Mouse (Mus musculus) hindbrain, embryonic 11.5 days (tissue): ENCODE results near the gene Apaf1. TPM values are rescaled to one million over a fixed set of nuclear protein-coding genes. Genes with fewer than 3 reads are reported as not detected.

ENCODE experiments used
- ATAC-seq: fragments of 200-750 bp; cut with Nextera tagmentation; 2 replicates; pipeline ENCODE4 v1.8.0; 2017; ENCODE audit warnings: mild to moderate bottlenecking, moderate TSS enrichment, moderate library complexity; ENCODE audit not compliant: low FRiP score
- DNase-seq: peaks from one replicate; pipeline ENCODE4 v3.0.0-alpha.2; 2015; ENCODE audit warnings: low spot score
- H3K27ac ChIP-seq: fragments of 300-500 bp; sonication (generic); 2 replicates; pipeline ENCODE4 v1.5.1; 2014; ENCODE audit warnings: mild to moderate bottlenecking, low read depth, low read length
- H3K27me3 ChIP-seq: fragments of 300-500 bp; sonication (generic); 2 replicates; pipeline ENCODE4 v1.6.1; 2014; ENCODE audit warnings: mild to moderate bottlenecking, low read length, moderate library complexity, mixed read lengths; ENCODE audit not compliant: control insufficient read depth, insufficient read depth
- H3K36me3 ChIP-seq: fragments of 300-500 bp; sonication (generic); 2 replicates; pipeline ENCODE4 v1.6.1; 2014; ENCODE audit warnings: mild to moderate bottlenecking, low read length, moderate library complexity, mixed read lengths; ENCODE audit not compliant: control insufficient read depth, insufficient read depth
- H3K4me1 ChIP-seq: fragments of 300-500 bp; sonication (generic); replicated peaks from 2 replicates; pipeline ENCODE4 v1.6.1; 2014; ENCODE audit warnings: low read length, mixed read lengths; ENCODE audit not compliant: control insufficient read depth, insufficient read depth
- H3K4me2 ChIP-seq: fragments of 300-500 bp; sonication (generic); replicated peaks from 2 replicates; pipeline ENCODE4 v1.6.1; 2014; ENCODE audit warnings: mild to moderate bottlenecking, low read depth, low read length
- H3K4me3 ChIP-seq: fragments of 300-500 bp; sonication (generic); 2 replicates; pipeline ENCODE4 v1.5.1; 2014; ENCODE audit warnings: low read depth, low read length
- H3K9ac ChIP-seq: fragments of 300-500 bp; sonication (generic); 2 replicates; pipeline ENCODE4 v1.6.1; 2014; ENCODE audit warnings: low read depth, low read length
- H3K9me3 ChIP-seq: fragments of 300-500 bp; sonication (generic); 2 replicates; pipeline ENCODE4 v1.6.1; 2016; ENCODE audit warnings: low read length; ENCODE audit not compliant: control insufficient read depth
- WGBS: fragments of 180-500 bp; shearing (Covaris S2); extraction: QIAGEN DNeasy Blood & Tissue Kit; methylation state at CpG from one replicate; pipeline ENCODE4 v1.1.7; 2014; 5-methylcytosine and 5-hydroxymethylcytosine counted together
- polyA plus RNA-seq: library from polyadenylated mRNA; unstranded; fragments of >200 nt; fragmentation: Nextera tagmentation; extraction: Ambion mirVana; gene quantifications from 2 replicates; pipeline ENCODE4 v1.2.1, GENCODE M21; 2014

Gene Apaf1
- 27.4 and 29.4 TPM in 2 replicates for polyA plus RNA-seq

DNA sequence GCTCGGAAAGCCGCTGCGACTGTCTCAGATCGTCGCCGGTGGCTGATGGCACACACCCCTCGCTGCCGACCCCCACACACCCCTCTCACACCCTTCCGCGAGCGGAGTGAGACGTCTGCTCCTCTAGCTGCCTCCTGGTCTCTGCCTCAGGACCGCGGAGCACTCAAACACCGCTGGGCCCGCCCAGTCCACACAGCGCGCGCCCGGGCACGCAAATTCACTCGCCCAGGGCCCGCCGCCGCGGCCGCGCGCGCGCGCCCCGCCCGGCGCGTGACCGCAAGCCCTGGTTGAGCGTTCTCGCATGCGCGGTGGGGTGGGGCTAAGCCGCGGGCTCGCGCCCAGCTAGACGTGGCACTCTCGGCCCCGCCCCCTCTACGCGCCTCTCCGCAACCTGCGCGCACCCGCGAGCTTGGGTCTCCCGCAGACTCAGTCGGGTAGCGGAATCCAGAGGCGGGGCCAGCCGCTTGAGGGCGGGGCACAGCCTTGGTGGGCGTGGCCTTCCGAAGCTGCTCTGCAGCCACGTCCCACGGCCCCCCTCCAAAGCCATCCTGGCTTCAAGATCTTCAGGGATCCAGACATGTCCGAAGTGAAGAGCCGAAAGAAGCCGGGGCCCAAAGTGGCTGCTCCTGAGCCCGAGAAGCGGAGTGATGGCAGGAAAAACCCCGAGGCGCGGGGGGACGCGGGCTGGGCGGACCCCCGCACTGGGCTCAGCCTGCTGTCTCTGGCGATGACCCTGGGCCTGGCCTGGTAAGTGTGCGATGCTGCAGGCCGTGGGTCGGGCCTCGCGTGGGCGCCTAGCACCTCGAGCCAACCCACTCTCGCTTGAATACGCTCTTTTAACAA is at the start of gene Apaf1, which contains the start of gene Ikbip:
Gene Apaf1, minus strand, starts transcription at position 221 of the 843 bp plus-strand sequence.
Gene Ikbip, plus strand, starts transcription at position 391 of the 843 bp plus-strand sequence.
- no peaks in the 10 kb centered on the region for H3K36me3 ChIP-seq
- DNase-seq = peak; percentile 100
- WGBS = under 1% methylated on average over 80 of the region's 87 CpGs
- H3K9me3 ChIP-seq = no peaks in the 10 kb centered on the region
- H3K27me3 ChIP-seq = no peaks in the 10 kb centered on the region
- peak within 1 kb of the TSS; percentile 87 for H3K9ac ChIP-seq
- peak; percentile 97 for ATAC-seq
- peak within 1 kb of the TSS; percentile 62 for H3K4me2 ChIP-seq
- peak within 1 kb of the TSS; percentile 87 for H3K4me3 ChIP-seq
- peak within 1 kb of the TSS; percentile 83 for H3K27ac ChIP-seq
- H3K4me1 ChIP-seq = no peaks in the 10 kb centered on the region; the same call in 1 of the 2 replicates

DNA sequence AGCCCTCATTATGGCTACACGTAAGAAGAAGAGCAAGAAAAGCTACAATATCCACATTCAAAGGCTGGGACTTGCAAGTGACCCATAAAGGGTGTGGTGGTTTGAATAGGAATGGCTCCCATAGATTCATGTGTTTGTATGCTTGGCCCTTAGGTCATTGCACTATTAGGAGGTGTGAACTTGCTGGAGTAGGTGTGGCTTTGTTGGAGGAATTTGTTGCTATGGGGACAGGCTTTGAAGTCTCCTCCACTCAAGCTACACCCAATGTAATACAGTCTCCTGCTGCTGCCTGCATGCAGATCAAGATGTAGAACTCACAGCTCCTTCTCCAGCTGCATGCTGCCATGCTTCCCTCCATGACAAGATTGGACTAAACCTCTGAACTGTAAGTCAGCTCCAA is 49.0 kb upstream of the Apaf1 start:
- no peak for ATAC-seq
- Histone ChIP-seq H3K4me2 (no peak overlapping the region), H3K36me3 (no peaks in the 10 kb centered on the region), H3K4me3 (no peak overlapping the region), H3K27me3 (no peaks in the 10 kb centered on the region), H3K9me3 (no peaks in the 10 kb centered on the region), H3K9ac (no peak overlapping the region), H3K4me1 (no peaks in the 10 kb centered on the region), H3K27ac (no peak overlapping the region)
- 96% methylated on average over 1 of the region's 1 CpGs for WGBS
- no peak for DNase-seq

DNA sequence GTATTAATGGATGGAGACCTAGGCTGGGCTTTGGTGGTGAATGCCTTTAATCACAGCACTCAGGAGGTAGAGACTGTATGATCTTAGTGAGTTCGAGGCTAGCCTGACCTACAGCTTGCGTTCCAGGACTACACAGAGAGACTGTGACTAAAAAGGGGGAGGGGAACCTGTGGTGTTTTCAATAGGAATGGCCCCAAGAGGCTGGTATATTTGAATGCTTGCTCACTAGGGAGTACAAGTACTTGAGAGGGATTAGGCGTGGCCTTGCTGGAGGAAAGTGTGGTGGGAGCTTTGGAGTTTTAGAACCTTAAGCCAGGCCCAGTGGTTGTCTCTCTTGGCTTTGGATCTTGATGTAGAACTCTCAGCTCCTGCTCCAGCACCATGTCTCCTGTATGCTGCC is 48.2 kb upstream of the Apaf1 start:
- no peak overlapping the region for H3K27ac ChIP-seq
- H3K4me1 ChIP-seq = no peaks in the 10 kb centered on the region
- H3K36me3 ChIP-seq = no peaks in the 10 kb centered on the region
- no peak overlapping the region for H3K9ac ChIP-seq
- H3K9me3 ChIP-seq = no peaks in the 10 kb centered on the region
- 91% methylated on average over 3 of the region's 3 CpGs for WGBS
- DNase-seq (no peak), ATAC-seq (no peak)
- no peaks in the 10 kb centered on the region for H3K27me3 ChIP-seq
- no peak overlapping the region for H3K4me2 ChIP-seq
- H3K4me3 ChIP-seq = no peak overlapping the region

DNA sequence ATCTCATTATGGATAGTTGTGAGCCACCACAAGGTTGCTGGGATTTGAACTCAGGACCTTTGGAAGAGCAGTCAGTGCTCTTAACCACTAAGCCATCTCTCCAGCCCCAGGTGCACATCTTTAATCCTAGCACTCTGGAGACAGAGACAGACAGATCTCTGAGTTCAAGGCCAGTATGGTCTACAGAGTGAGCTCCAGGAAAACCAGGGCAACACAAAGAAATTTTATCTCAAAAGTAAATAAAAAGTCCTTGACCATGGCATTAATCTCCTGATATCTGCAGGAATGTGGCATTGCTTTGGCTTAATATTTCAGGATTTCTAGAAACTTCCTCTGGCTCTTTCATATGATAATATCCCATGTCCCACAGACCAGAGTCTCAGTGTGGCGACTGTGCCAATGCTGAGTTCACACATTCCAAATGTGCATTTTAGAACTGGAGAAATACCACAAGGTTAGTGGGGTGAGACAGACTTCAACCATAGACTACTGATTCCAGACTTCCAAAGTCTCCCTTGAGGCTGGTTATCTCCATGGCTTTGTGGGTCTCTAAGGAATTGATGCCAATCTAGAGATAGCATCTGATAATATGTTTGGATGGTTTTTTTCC is 46.1 kb upstream of the Apaf1 start:
- no peaks in the 10 kb centered on the region for H3K4me1 ChIP-seq
- 82% methylated on average over 1 of the region's 1 CpGs for WGBS

DNA sequence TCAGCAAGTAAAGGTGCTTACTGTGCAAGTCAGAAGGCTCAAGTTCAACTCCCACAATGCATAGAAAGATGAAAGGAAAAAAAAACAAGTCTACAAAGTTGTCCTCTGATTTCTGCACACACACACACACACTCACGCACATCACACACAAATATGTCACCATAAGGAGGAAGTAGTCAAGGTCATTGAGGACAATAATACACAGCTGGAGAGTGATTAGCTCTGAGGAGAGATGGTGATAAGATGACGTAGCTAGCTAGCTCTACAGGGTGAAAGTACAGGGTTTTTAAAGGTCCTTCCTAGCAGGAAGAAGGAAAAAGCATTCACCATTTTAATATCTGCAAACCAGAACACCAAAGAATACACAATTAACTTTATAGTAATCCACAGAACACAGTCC is 44.8 kb upstream of the Apaf1 start:
- no peaks in the 10 kb centered on the region for H3K9me3 ChIP-seq
- WGBS = 85% methylated on average over 2 of the region's 2 CpGs
- H3K36me3 ChIP-seq = no peaks in the 10 kb centered on the region

More for the DNA sequence above, 46.1 kb upstream of the Apaf1 start:
- H3K36me3 ChIP-seq = no peaks in the 10 kb centered on the region
- no peak overlapping the region for H3K4me3 ChIP-seq
- no peak overlapping the region for H3K27ac ChIP-seq
- no peak overlapping the region for H3K9ac ChIP-seq
- H3K27me3 ChIP-seq = no peaks in the 10 kb centered on the region
- H3K9me3 ChIP-seq = no peaks in the 10 kb centered on the region
- ATAC-seq (no peak), DNase-seq (no peak)
- no peak overlapping the region for H3K4me2 ChIP-seq

DNA sequence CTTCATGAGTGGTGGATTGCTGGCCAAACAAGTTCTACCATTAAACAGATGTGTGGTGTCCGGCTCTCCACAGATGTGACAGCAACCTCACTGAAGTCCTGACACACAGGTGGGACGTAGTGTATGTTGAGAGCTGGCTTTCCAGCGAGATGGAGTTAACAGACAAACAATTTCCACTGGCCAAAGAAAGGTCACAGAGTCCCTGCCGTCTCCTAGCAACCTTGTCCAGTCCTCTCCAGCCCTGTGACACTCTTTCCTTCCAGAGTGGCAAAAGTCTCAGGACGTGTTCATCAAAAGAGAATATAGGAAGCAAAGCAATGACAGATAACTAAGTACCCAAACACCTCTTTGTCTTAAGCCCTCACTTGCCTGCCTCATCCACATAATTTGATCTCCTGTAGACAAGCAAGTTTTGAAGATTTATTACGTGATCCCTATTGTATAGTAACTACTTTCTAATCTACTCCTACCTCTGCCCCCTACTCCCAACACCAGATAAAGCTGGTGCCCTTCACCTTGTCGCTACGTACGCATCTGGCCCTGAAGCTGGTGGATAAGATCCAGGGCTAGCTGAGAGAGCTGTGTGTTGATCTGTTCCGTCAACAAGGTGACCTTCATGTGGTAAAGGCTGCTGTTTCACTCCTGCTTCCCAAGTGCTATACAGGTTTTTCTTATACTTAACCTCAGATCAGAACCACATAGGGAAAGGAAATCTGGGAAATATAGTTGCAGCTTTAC is 44.2 kb upstream of the Apaf1 start:
- Histone ChIP-seq H3K36me3 (no peaks in the 10 kb centered on the region), H3K27me3 (no peaks in the 10 kb centered on the region), H3K9me3 (no peaks in the 10 kb centered on the region), H3K9ac (no peak overlapping the region), H3K4me2 (no peak overlapping the region), H3K27ac (no peak overlapping the region), H3K4me1 (no peaks in the 10 kb centered on the region), H3K4me3 (no peak overlapping the region)
- 73% methylated on average over 10 of the region's 10 CpGs for WGBS
- DNase-seq (no peak), ATAC-seq (no peak)

More for the DNA sequence above, 44.8 kb upstream of the Apaf1 start:
- Histone ChIP-seq H3K9ac (no peak overlapping the region), H3K4me2 (no peak overlapping the region), H3K4me1 (no peaks in the 10 kb centered on the region), H3K27ac (no peak overlapping the region), H3K4me3 (no peak overlapping the region), H3K27me3 (no peaks in the 10 kb centered on the region)
- no peak for DNase-seq
- no peak for ATAC-seq

DNA sequence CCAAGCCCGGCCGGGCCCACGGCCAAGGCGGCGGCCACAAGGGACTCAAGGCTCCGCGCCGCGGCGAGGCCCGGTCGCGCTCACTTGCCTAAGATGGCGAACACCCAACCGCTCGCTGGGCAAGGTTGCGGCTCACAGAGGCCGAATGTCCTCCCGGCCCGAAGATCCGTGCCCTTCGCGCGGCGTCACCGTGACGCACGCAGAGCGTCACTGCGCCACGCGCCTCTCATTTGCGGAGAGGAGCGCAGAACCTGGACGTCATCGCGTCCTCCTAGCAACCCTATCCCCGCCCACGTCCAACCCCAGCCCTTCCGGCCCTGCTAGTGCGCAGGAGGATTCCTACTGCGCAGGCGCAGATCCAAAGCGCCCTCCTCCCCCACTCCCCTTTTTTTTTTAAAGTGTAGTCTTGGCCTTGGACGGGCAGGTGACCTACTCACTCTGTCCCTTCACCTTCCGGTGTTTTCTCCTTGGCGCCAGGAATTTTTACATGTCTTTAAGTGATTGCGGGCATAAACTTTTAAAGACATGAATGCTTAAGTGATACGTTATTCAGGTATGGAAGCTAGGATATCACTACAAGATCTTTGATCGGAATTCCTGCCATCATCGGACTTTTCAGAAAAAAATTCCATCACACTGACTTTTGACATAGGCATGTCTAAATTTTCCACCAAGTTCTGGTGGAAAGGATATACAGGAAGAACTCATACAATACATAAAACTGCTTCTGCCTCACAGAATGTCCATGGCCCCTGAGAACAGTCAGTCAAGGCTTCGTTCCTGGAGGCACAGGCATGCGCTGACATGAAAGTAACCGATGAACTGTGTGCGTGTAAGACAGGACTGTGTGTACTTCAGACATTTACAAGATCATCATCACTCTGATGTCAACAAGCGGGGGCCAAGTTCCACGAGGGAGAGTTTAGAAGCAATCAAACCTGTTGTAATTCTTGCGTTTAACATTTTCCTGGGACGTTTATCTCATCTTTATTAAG is 41.6 kb upstream of the Apaf1 start, which contains the start of gene Slc25a3:
Gene Slc25a3, minus strand, starts transcription at position 232 of the 995 bp plus-strand sequence.
- Histone ChIP-seq H3K27ac (peak within 1 kb of the TSS; percentile 84), H3K4me3 (peak within 1 kb of the TSS; percentile 63), H3K27me3 (no peaks in the 10 kb centered on the region), H3K36me3 (peaks cover 8% of the 10 kb centered on the region; the same call in 1 of the 2 replicates), H3K9ac (peak within 1 kb of the TSS; percentile 89), H3K4me2 (peak within 1 kb of the TSS; percentile 91), H3K4me1 (no peaks in the 10 kb centered on the region), H3K9me3 (no peaks in the 10 kb centered on the region)
- peak; percentile 100 for DNase-seq
- peak; percentile 99 for ATAC-seq
- WGBS = 15% methylated on average over 55 of the region's 59 CpGs
